Mouse (Mus musculus) MEL-GATA-1-ER (cell line): Measurements from ENCODE around the gene Ftsj1.

Experiments used
- DNase-seq: peaks from one replicate; pipeline ENCODE4 v3.0.0-alpha.2; 2012; ENCODE audit warnings: low read depth; ENCODE audit errors: extremely low read depth

The Ftsj1 gene

GRCm38 (mm10) chrX:8219651-8220050 lies 32.6 kb downstream of the Ftsj1 start:
- no peak for DNase-seq

- no peak for DNase-seq
These were observed 34.1 kb downstream of the Ftsj1 start for GRCm38 (mm10) chrX:8218114-8218513.

GRCm38 (mm10) chrX:8217383-8217782 lies 34.8 kb downstream of the Ftsj1 start:
- no peak for DNase-seq

GRCm38 (mm10) chrX:8211490-8212207 lies 40.6 kb downstream of the Ftsj1 start:
- no peak for DNase-seq

GRCm38 (mm10) chrX:8209720-8210119 lies 42.5 kb downstream of the Ftsj1 start:
- no peak for DNase-seq

- DNase-seq = peak; percentile 42
These were observed 45.0 kb downstream of the Ftsj1 start for GRCm38 (mm10) chrX:8207224-8207623.

- no peak for DNase-seq
These were observed 45.5 kb downstream of the Ftsj1 start for GRCm38 (mm10) chrX:8206694-8207197.

- DNase-seq = peak; percentile 71
These were observed 46.1 kb downstream of the Ftsj1 start, which contains the start of gene Porcn for GRCm38 (mm10) chrX:8206015-8206693. Gene Porcn, minus strand, starts transcription at chrX:8206525.

GRCm38 (mm10) chrX:8205551-8205950 lies 46.7 kb downstream of the Ftsj1 start:
- no peak for DNase-seq

GRCm38 (mm10) chrX:8205088-8205487 lies 47.1 kb downstream of the Ftsj1 start:
- no peak for DNase-seq

GRCm38 (mm10) chrX:8204076-8204475 lies 48.1 kb downstream of the Ftsj1 start:
- no peak for DNase-seq

- DNase-seq = no peak
These were observed 49.1 kb downstream of the Ftsj1 start for GRCm38 (mm10) chrX:8203105-8203504.

GRCm38 (mm10) chrX:8193419-8193723 lies 58.8 kb downstream of the Ftsj1 start, which contains the start of gene Ebp:
Gene Ebp, minus strand, starts transcription at chrX:8193512.
- no peak for DNase-seq

GRCm38 (mm10) chrX:8192640-8193418 lies 59.4 kb downstream of the Ftsj1 start:
- DNase-seq = peak; percentile 93

- no peak for DNase-seq
These were observed 60.0 kb downstream of the Ftsj1 start for GRCm38 (mm10) chrX:8192126-8192639.
